In genomic region chr6:112717168-112717567, GRCm38 (mm10) we compare ENCODE assay signal across 10 mouse cellular contexts. TPM values are rescaled to one million over a fixed set of nuclear protein-coding genes. Genes with fewer than 3 reads are reported as not detected.
DNase-seq lines count a peak whose midpoint lies in the region; TF ChIP-seq lines count a peak whose summit lies in the region.
"Had no signal": no experiment of that assay in that cellular context is flagged by ENCODE, and none has a peak within 500 bp of the region (broad histone marks: within the 10 kb centered on the region; RNA-seq: fewer than 3 reads in every experiment).

No protein-coding gene starts in this region.

- TF ChIP-seq RAD21 in MEL (IDR thresholded peaks at IDR 0.05; ENCODE audit: low read depth, low read length): peak; percentile 59

- no peak overlapping the region for H3K27ac ChIP-seq in MEL (ENCODE audit: control insufficient read depth, low read depth, low read length)
- H3K27ac ChIP-seq: embryonic facial prominence, embryonic 13.5 days; limb, embryonic 13.5 days had no signal

- peak; percentile 31 for DNase-seq in layer of hippocampus, adult 9-11 months
- no peak for DNase-seq in layer of hippocampus, postnatal 36 days
- peak; percentile 37 for DNase-seq in MEL (ENCODE audit: low read depth, low spot score)
- peak; percentile 49 for DNase-seq in cerebellum, adult 8-10 months
- peak; percentile 44 for DNase-seq in kidney, postnatal 10 days
- DNase-seq in retina, postnatal 7 days (ENCODE audit: low read depth, low spot score): peak; percentile 28
- DNase-seq in yolk sac, embryonic 10.5 days (ENCODE audit: low spot score): no peak
- no peak for DNase-seq in left cerebral cortex, adult 9 months (ENCODE audit: low spot score in 2 of 2)

- no peaks in the 10 kb centered on the region for H3K36me3 ChIP-seq in MEL (ENCODE audit: control insufficient read depth in 1 of 2, insufficient read depth in 2 of 2, low read length in 2 of 2)
- H3K36me3 ChIP-seq: embryonic facial prominence, embryonic 13.5 days; limb, embryonic 13.5 days had no signal

- peaks cover 0 to 3% of the 10 kb centered on the region in 2 experiments; a peak in 2 of 4 replicates for H3K27me3 ChIP-seq in MEL (ENCODE audit: control insufficient read depth in 1 of 2, insufficient read depth in 2 of 2, low read length in 2 of 2)
- H3K27me3 ChIP-seq: embryonic facial prominence, embryonic 13.5 days; limb, embryonic 13.5 days had no signal

- H3K9me3 ChIP-seq in MEL (replicated peaks; ENCODE audit: insufficient read depth, low read length): no peaks in the 10 kb centered on the region
- H3K9me3 ChIP-seq: embryonic facial prominence, embryonic 13.5 days; limb, embryonic 13.5 days had no signal

- peak; percentile 14 to 65 (median 54); a peak in 5 of 6 replicates for TF ChIP-seq CTCF in MEL (IDR thresholded peaks at IDR 0.05 in 2 of 3, conservative IDR thresholded peaks at IDR 0.05 in 1 of 3; ENCODE audit: control insufficient read depth in 1 of 3, insufficient read depth in 1 of 3, low read depth in 2 of 3, low read length in 3 of 3, poor library complexity in 1 of 3, severe bottlenecking in 1 of 3)

- TF ChIP-seq POLR2A in MEL (IDR thresholded peaks at IDR 0.05; ENCODE audit: control insufficient read depth in 1 of 2, insufficient read depth in 1 of 2, low read depth in 1 of 2, low read length in 2 of 2, poor library complexity in 1 of 2): no peak

- H3K9ac ChIP-seq in MEL (ENCODE audit: control insufficient read depth, low read depth, low read length, poor library complexity, severe bottlenecking): no peak overlapping the region
- H3K9ac ChIP-seq: embryonic facial prominence, embryonic 13.5 days; limb, embryonic 13.5 days had no signal

- TF ChIP-seq EP300 in MEL (IDR thresholded peaks at IDR 0.05; ENCODE audit: low read depth in 1 of 2, low read length in 2 of 2): no peak

- H3K4me1 ChIP-seq in MEL (ENCODE audit: control insufficient read depth in 1 of 2, insufficient read depth in 2 of 2, low read length in 2 of 2): no peaks in the 10 kb centered on the region
- H3K4me1 ChIP-seq: embryonic facial prominence, embryonic 13.5 days; limb, embryonic 13.5 days had no signal

- no peak overlapping the region for H3K4me3 ChIP-seq in MEL (ENCODE audit: control insufficient read depth in 1 of 2, insufficient read depth in 1 of 2, low read depth in 2 of 2, low read length in 2 of 2)
- H3K4me3 ChIP-seq: embryonic facial prominence, embryonic 13.5 days; limb, embryonic 13.5 days had no signal

- no peaks in the 10 kb centered on the region for H3K79me2 ChIP-seq in MEL (ENCODE audit: control insufficient read depth, insufficient read depth, low read length, poor library complexity)

TF ChIP-seq in MEL, 35 proteins besides CTCF, POLR2A, EP300 and RAD21:
- no peak for TF ChIP-seq MYB (IDR thresholded peaks at IDR 0.05; ENCODE audit: low read depth, low read length)
- TF ChIP-seq MAFK (IDR thresholded peaks at IDR 0.05; ENCODE audit: borderline replicate concordance, low read depth, low read length): no peak
- TF ChIP-seq GABPA (IDR thresholded peaks at IDR 0.05; ENCODE audit: low read depth, low read length): no peak
- no peak for TF ChIP-seq USF2 (IDR thresholded peaks at IDR 0.05; ENCODE audit: borderline replicate concordance in 1 of 2, insufficient read depth in 1 of 2, low read depth in 1 of 2, low read length in 2 of 2)
- peak; percentile 79 for TF ChIP-seq SMC3 (IDR thresholded peaks at IDR 0.05; ENCODE audit: low read depth, low read length)
- no peak for TF ChIP-seq POLR2AphosphoS5 (IDR thresholded peaks at IDR 0.05; ENCODE audit: borderline replicate concordance, low read depth, low read length)
- no peak for TF ChIP-seq ZNF384 (IDR thresholded peaks at IDR 0.05; ENCODE audit: low read depth, low read length)
- TF ChIP-seq CHD1 (IDR thresholded peaks at IDR 0.05; ENCODE audit: low read depth, low read length): no peak
- peak; percentile 18; the same call in 1 of the 2 replicates for TF ChIP-seq USF1 (IDR thresholded peaks at IDR 0.05; ENCODE audit: low read depth, low read length)
- no peak for TF ChIP-seq TBP (IDR thresholded peaks at IDR 0.05; ENCODE audit: low read depth, low read length)
- TF ChIP-seq BHLHE40 (IDR thresholded peaks at IDR 0.05; ENCODE audit: borderline replicate concordance, low read depth, low read length): no peak
- TF ChIP-seq MAX (IDR thresholded peaks at IDR 0.05; ENCODE audit: low read length): 0 out of 2 replicates have a peak, but pooled peaks have one; percentile 23
- TF ChIP-seq E2F4 (IDR thresholded peaks at IDR 0.05; ENCODE audit: borderline replicate concordance, low read depth, low read length): no peak
- TF ChIP-seq ZC3H11A (IDR thresholded peaks at IDR 0.05; ENCODE audit: low read depth, low read length): peak; percentile 65
- no peak for TF ChIP-seq RCOR1 (IDR thresholded peaks at IDR 0.05; ENCODE audit: low read depth, low read length)
- TF ChIP-seq MXI1 (IDR thresholded peaks at IDR 0.05; ENCODE audit: low read depth, low read length): no peak
- 0 out of 2 replicates have a peak, but pooled peaks have one; percentile 10 for TF ChIP-seq GATA1 (IDR thresholded peaks at IDR 0.05; ENCODE audit: low read depth, low read length)

RNA-seq across cellular contexts. Expression of gene Rad18, which starts 20.7 kb away (rescaled TPM):
- total RNA-seq in layer of hippocampus, postnatal 36 days (2021): 1 to 10 TPM; 6.1 to 6.9 TPM
- 15.3 and 17.3 TPM in 2 replicates for total RNA-seq in MEL (2012; rRNA removed)
- polyA plus RNA-seq in MEL (2012; ENCODE audit: insufficient read depth in 1 of 2, insufficient read length in 2 of 2, low read depth in 1 of 2, low replicate concordance in 2 of 2, missing spikeins in 1 of 2): 10 to 100 TPM in 1 of 2 experiments, not detected in 1; 23.2 TPM

Comparison
In these comparisons a context has a peak if more than half of its experiments do, and no peak if none do; other contexts are left out.
1. DNase-seq: peak in layer of hippocampus, adult 9-11 months (single experiment), MEL (single experiment), cerebellum, adult 8-10 months (single experiment), kidney, postnatal 10 days (single experiment) and retina, postnatal 7 days (single experiment); none in layer of hippocampus, postnatal 36 days (0 of 2), yolk sac, embryonic 10.5 days (single experiment) and left cerebral cortex, adult 9 months (0 of 2).